Mouse (Mus musculus) monocyte, adult 5-6 weeks (primary cell): Measurements from ENCODE around the gene Efna4. TPM values are rescaled to one million over a fixed set of nuclear protein-coding genes. Genes with fewer than 3 reads are reported as not detected.
A peak's percentile ranks its signal among the peaks of the same experiment; 100 is the strongest.

ENCODE experiments used
- ATAC-seq: fragments of 153-309, 156-312 bp; replicated peaks from 2 replicates; pipeline ENCODE4 v1.8.0; 2017; ENCODE audit warnings: mild to moderate bottlenecking; ENCODE audit not compliant: low TSS enrichment, insufficient number of reproducible peaks, severe bottlenecking, poor library complexity, low FRiP score
- total RNA-seq: library from RNA; stranded (forward); fragments of 200-1000, 200-491, 200-594 nt; gene quantifications from 3 replicates; pipeline ENCODE4 v1.2.3, GENCODE M21; 2017

Efna4 gene
- total RNA-seq, 1 experiment from 2014 or later = not detected

- ATAC-seq = no peak
These were observed 20.6 kb downstream of the Efna4 start for GRCm38 (mm10) chr3:89317246-89317645.

GRCm38 (mm10) chr3:89316833-89317232 lies 21.0 kb downstream of the Efna4 start:
- ATAC-seq = peak; percentile 58; the same call in 1 of the 2 replicates

GRCm38 (mm10) chr3:89315930-89316831 lies 21.6 kb downstream of the Efna4 start:
- no peak for ATAC-seq

- ATAC-seq = 0 out of 2 replicates have a peak, but pooled peaks have one; percentile 36
These were observed 22.5 kb downstream of the Efna4 start for GRCm38 (mm10) chr3:89315195-89315929.

GRCm38 (mm10) chr3:89314791-89315190 lies 23.0 kb downstream of the Efna4 start:
- ATAC-seq = no peak

GRCm38 (mm10) chr3:89314340-89314739 lies 23.5 kb downstream of the Efna4 start:
- no peak for ATAC-seq

GRCm38 (mm10) chr3:89308089-89308488 lies 29.7 kb downstream of the Efna4 start:
- ATAC-seq = peak; percentile 94

GRCm38 (mm10) chr3:89305551-89306325 lies 32.1 kb downstream of the Efna4 start:
- no peak for ATAC-seq

- ATAC-seq = no peak
These were observed 32.7 kb downstream of the Efna4 start for GRCm38 (mm10) chr3:89305105-89305504.

- ATAC-seq = no peak
These were observed 33.4 kb downstream of the Efna4 start for GRCm38 (mm10) chr3:89304440-89304839.

GRCm38 (mm10) chr3:89300514-89300913 lies 37.3 kb downstream of the Efna4 start:
- no peak for ATAC-seq

GRCm38 (mm10) chr3:89300071-89300470 lies 37.8 kb downstream of the Efna4 start:
- no peak for ATAC-seq

- ATAC-seq = 0 out of 2 replicates have a peak, but pooled peaks have one; percentile 34
These were observed 38.3 kb downstream of the Efna4 start for GRCm38 (mm10) chr3:89299499-89299898.

GRCm38 (mm10) chr3:89298908-89299307 lies 38.9 kb downstream of the Efna4 start:
- no peak for ATAC-seq

- no peak for ATAC-seq
These were observed 40.9 kb downstream of the Efna4 start for GRCm38 (mm10) chr3:89296761-89297396.

- no peak for ATAC-seq
These were observed 42.1 kb downstream of the Efna4 start for GRCm38 (mm10) chr3:89295685-89296230.

GRCm38 (mm10) chr3:89294195-89294594 lies 43.6 kb downstream of the Efna4 start:
- ATAC-seq = no peak

- ATAC-seq = no peak
These were observed 44.4 kb downstream of the Efna4 start for GRCm38 (mm10) chr3:89293247-89293918.
